Mouse (Mus musculus) lung, postnatal 14 days (tissue): Measurements from ENCODE around the gene Slc25a34.
A peak's percentile ranks its signal among the peaks of the same experiment; 100 is the strongest.

Source experiments
- DNase-seq: peaks from one replicate; pipeline ENCODE4 v3.0.0; 2021

Gene Slc25a34

GRCm38 (mm10) chr4:141641961-141642811, 18.6 kb upstream of the Slc25a34 start:
- no peak for DNase-seq

- peak; percentile 49 for DNase-seq
Observed at GRCm38 (mm10) chr4:141641353-141641771, 17.7 kb upstream of the Slc25a34 start.

GRCm38 (mm10) chr4:141639474-141639873, 15.9 kb upstream of the Slc25a34 start:
- DNase-seq: no peak

- no peak for DNase-seq
Observed at GRCm38 (mm10) chr4:141636693-141637092, 13.1 kb upstream of the Slc25a34 start.

- DNase-seq: no peak
Observed at GRCm38 (mm10) chr4:141635991-141636390, 12.4 kb upstream of the Slc25a34 start.

GRCm38 (mm10) chr4:141632111-141632873, 8.7 kb upstream of the Slc25a34 start:
- DNase-seq: peak; percentile 70

- no peak for DNase-seq
Observed at GRCm38 (mm10) chr4:141631250-141631649, 7.6 kb upstream of the Slc25a34 start.

- DNase-seq: no peak
Observed at GRCm38 (mm10) chr4:141630021-141630420, 6.4 kb upstream of the Slc25a34 start.

- no peak for DNase-seq
Observed at GRCm38 (mm10) chr4:141628661-141629060, 5.0 kb upstream of the Slc25a34 start.

- no peak for DNase-seq
Observed at GRCm38 (mm10) chr4:141627502-141627901, 3.9 kb upstream of the Slc25a34 start.

- no peak for DNase-seq
Observed at GRCm38 (mm10) chr4:141625774-141626550, 2.3 kb upstream of the Slc25a34 start.

- DNase-seq: peak; percentile 52
Observed at GRCm38 (mm10) chr4:141624983-141625773, 1.6 kb upstream of the Slc25a34 start.

- no peak for DNase-seq
Observed at GRCm38 (mm10) chr4:141624134-141624533, 513 bp upstream of the Slc25a34 start.

GRCm38 (mm10) chr4:141623037-141623436, 584 bp downstream of the Slc25a34 start:
- no peak for DNase-seq

- no peak for DNase-seq
Observed at GRCm38 (mm10) chr4:141622580-141622979, 1.0 kb downstream of the Slc25a34 start.

GRCm38 (mm10) chr4:141622091-141622490, 1.5 kb downstream of the Slc25a34 start:
- no peak for DNase-seq

- no peak for DNase-seq
Observed at GRCm38 (mm10) chr4:141621297-141621696, 2.3 kb downstream of the Slc25a34 start.

GRCm38 (mm10) chr4:141619299-141619883, 4.2 kb downstream of the Slc25a34 start:
- DNase-seq: no peak

GRCm38 (mm10) chr4:141618565-141619243, 4.9 kb downstream of the Slc25a34 start, which contains the start of gene Tmem82:
Tmem82 (minus strand) TSS chr4:141618633.
- DNase-seq: peak; percentile 67

- DNase-seq: peak; percentile 32
Observed at GRCm38 (mm10) chr4:141617863-141618564, 5.6 kb downstream of the Slc25a34 start.
